31 mouse cellular contexts compared by ENCODE assay signal in the genomic region with DNA sequence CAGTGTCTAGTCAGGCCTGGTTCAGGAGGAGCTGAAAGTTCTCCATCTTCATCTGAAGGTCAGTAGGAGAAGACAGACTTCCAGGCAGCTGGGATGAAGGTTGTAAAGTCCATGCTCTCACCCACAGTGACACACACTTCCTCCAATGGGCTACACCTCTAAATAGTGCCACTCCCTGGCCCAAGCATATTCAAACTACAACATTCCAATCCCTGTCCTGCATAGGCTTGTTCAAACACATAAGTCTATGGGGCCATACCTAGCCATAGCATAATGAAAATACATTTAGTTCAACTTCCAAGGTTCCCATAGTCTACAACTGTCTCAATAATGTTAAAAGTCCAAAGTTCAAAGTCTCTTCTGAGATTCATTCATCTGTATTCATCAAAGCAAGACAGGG.
"Had no signal": no experiment of that assay in that cellular context is flagged by ENCODE, and none has a peak within 500 bp of the region (broad histone marks: within the 10 kb centered on the region; RNA-seq: fewer than 3 reads in every experiment).

No protein-coding gene starts in this region.

- H3K9ac ChIP-seq: heart, embryonic 12.5 days; heart, embryonic 13.5 days; heart, embryonic 15.5 days; hindbrain, embryonic 12.5 days; hindbrain, embryonic 13.5 days; hindbrain, embryonic 14.5 days; hindbrain, embryonic 15.5 days had no signal

- H3K27me3 ChIP-seq: heart, embryonic 12.5 days; heart, embryonic 13.5 days; heart, embryonic 15.5 days; hindbrain, embryonic 12.5 days; hindbrain, embryonic 13.5 days; hindbrain, embryonic 15.5 days had no signal

- H3K4me3 ChIP-seq: heart, embryonic 10.5 days; heart, embryonic 12.5 days; heart, embryonic 13.5 days; heart, embryonic 15.5 days; hindbrain, embryonic 10.5 days; hindbrain, embryonic 12.5 days; hindbrain, embryonic 13.5 days; hindbrain, embryonic 15.5 days; layer of hippocampus, adult 2 months; left cerebral cortex, adult 2 months had no signal

- H3K27ac ChIP-seq: heart, embryonic 10.5 days; heart, embryonic 13.5 days; heart, embryonic 15.5 days; hindbrain, embryonic 10.5 days; hindbrain, embryonic 12.5 days; hindbrain, embryonic 13.5 days; hindbrain, embryonic 14.5 days; hindbrain, embryonic 15.5 days; hindbrain, postnatal 0 days; kidney, postnatal 0 days; layer of hippocampus, adult 2 months; left cerebral cortex, adult 2 months had no signal

- H3K4me2 ChIP-seq: heart, embryonic 11.5 days; heart, embryonic 12.5 days; heart, embryonic 13.5 days; heart, embryonic 15.5 days; hindbrain, embryonic 12.5 days; hindbrain, embryonic 13.5 days; hindbrain, embryonic 14.5 days; hindbrain, embryonic 15.5 days had no signal

- H3K36me3 ChIP-seq: heart, embryonic 10.5 days; heart, embryonic 12.5 days; heart, embryonic 13.5 days; heart, embryonic 15.5 days; hindbrain, embryonic 10.5 days; hindbrain, embryonic 12.5 days; hindbrain, embryonic 13.5 days; hindbrain, embryonic 15.5 days had no signal

- H3K9me3 ChIP-seq: heart, embryonic 10.5 days; heart, embryonic 13.5 days; hindbrain, embryonic 13.5 days; hindbrain, embryonic 15.5 days had no signal

- H3K4me1 ChIP-seq: heart, embryonic 10.5 days; heart, embryonic 12.5 days; heart, embryonic 13.5 days; heart, embryonic 15.5 days; hindbrain, embryonic 10.5 days; hindbrain, embryonic 12.5 days; hindbrain, embryonic 13.5 days; hindbrain, embryonic 15.5 days had no signal

- ATAC-seq: hindbrain, embryonic 16.5 days; hindbrain, postnatal 0 days; inflammation-experienced regulatory T-cells, adult 6 months had no signal

- DNase-seq: heart, postnatal 14 days; heart, postnatal 36 days; heart, postnatal 4 days; kidney, adult 11 months; kidney, adult 18-20 months; kidney, adult 2 months; kidney, adult 8-10 months; kidney, adult 9 months; kidney, postnatal 10 days; kidney, postnatal 14 days; kidney, postnatal 25 days; kidney, postnatal 36 days; kidney, postnatal 4 days; layer of hippocampus, adult 9-11 months; layer of hippocampus, postnatal 36 days had no signal
